Comparison of ENCODE assay signal across 10 mouse cellular contexts in genomic region chr2:170307589-170308021, GRCm38 (mm10).
DNase-seq lines count a peak whose midpoint lies in the region; ATAC-seq lines count a peak whose summit lies in the region.
"Had no signal": no experiment of that assay in that cellular context is flagged by ENCODE, and none has a peak within 500 bp of the region (broad histone marks: within the 10 kb centered on the region; RNA-seq: fewer than 3 reads in every experiment).

No protein-coding gene starts in this region.

- H3K4me1 ChIP-seq in embryonic facial prominence, embryonic 11.5 days (ENCODE audit: control insufficient read depth, insufficient read depth, low read length) = peaks cover 2% of the 10 kb centered on the region; the same call in 1 of the 2 replicates
- peaks cover 27% of the 10 kb centered on the region for H3K4me1 ChIP-seq in embryonic facial prominence, embryonic 10.5 days
- H3K4me1 ChIP-seq in neural tube, embryonic 11.5 days (ENCODE audit: control insufficient read depth, insufficient read depth, low read length) = peaks cover 7% of the 10 kb centered on the region; the same call in 1 of the 2 replicates

- H3K27me3 ChIP-seq in embryonic facial prominence, embryonic 11.5 days (ENCODE audit: control insufficient read depth, insufficient read depth, low read length) = no peaks in the 10 kb centered on the region
- H3K27me3 ChIP-seq in embryonic facial prominence, embryonic 10.5 days (replicated peaks; ENCODE audit: low read depth, poor library complexity, severe bottlenecking) = no peaks in the 10 kb centered on the region
- H3K27me3 ChIP-seq in neural tube, embryonic 11.5 days (ENCODE audit: control insufficient read depth, insufficient read depth, low read length) = no peaks in the 10 kb centered on the region

- no peak overlapping the region for H3K4me2 ChIP-seq in embryonic facial prominence, embryonic 11.5 days (ENCODE audit: low read depth, low read length)
- no peak overlapping the region for H3K4me2 ChIP-seq in neural tube, embryonic 11.5 days (ENCODE audit: low read depth)

- no peak for DNase-seq in embryonic facial prominence, embryonic 11.5 days (ENCODE audit: low spot score)
- DNase-seq in embryonic facial prominence, embryonic 10.5 days (ENCODE audit: low spot score) = no peak
- no peak for DNase-seq in neural tube, embryonic 11.5 days (ENCODE audit: low spot score)
- DNase-seq in neural tube, embryonic 10.5 days (ENCODE audit: extremely low spot score, low spot score) = no peak
- peak; percentile 35 for DNase-seq in large intestine, adult 2 months (ENCODE audit: low read depth, low spot score)
- peak; percentile 66 for DNase-seq in thymus, postnatal 0 days (ENCODE audit: low spot score)
- DNase-seq in adrenal gland, postnatal 36 days = no peak
- DNase-seq in frontal cortex, postnatal 10 days (ENCODE audit: low spot score in 2 of 2) = no peak
- DNase-seq: layer of hippocampus, adult 9-11 months had no signal

- ATAC-seq in embryonic facial prominence, embryonic 11.5 days (replicated peaks; ENCODE audit: insufficient number of reproducible peaks, low FRiP score, low TSS enrichment, low read depth) = no peak
- ATAC-seq in neural tube, embryonic 11.5 days (ENCODE audit: insufficient read depth, low FRiP score, low TSS enrichment) = no peak

- peak overlapping the region; percentile 44 for H3K27ac ChIP-seq in embryonic facial prominence, embryonic 11.5 days (replicated peaks; ENCODE audit: low read depth, low read length)
- H3K27ac ChIP-seq in embryonic facial prominence, embryonic 10.5 days (replicated peaks) = no peak overlapping the region
- H3K27ac ChIP-seq in neural tube, embryonic 11.5 days (ENCODE audit: low read depth, low read length) = 0 out of 2 replicates have a peak overlapping the region, but pooled peaks have one; percentile 17

- H3K9ac ChIP-seq in embryonic facial prominence, embryonic 11.5 days (replicated peaks; ENCODE audit: low read length) = no peak overlapping the region
- H3K9ac ChIP-seq in neural tube, embryonic 11.5 days (ENCODE audit: low read length) = no peak overlapping the region

- H3K36me3 ChIP-seq in embryonic facial prominence, embryonic 11.5 days (replicated peaks; ENCODE audit: control insufficient read depth, insufficient read depth, low read depth, low read length) = no peaks in the 10 kb centered on the region
- no peaks in the 10 kb centered on the region for H3K36me3 ChIP-seq in embryonic facial prominence, embryonic 10.5 days (replicated peaks)
- no peaks in the 10 kb centered on the region for H3K36me3 ChIP-seq in neural tube, embryonic 11.5 days (ENCODE audit: control insufficient read depth, insufficient read depth, low read length)

- 50% methylated on average over 7 of the region's 7 CpGs for WGBS in embryonic facial prominence, embryonic 11.5 days
- 60% methylated on average over 7 of the region's 7 CpGs for WGBS in embryonic facial prominence, embryonic 10.5 days
- 65% methylated on average over 7 of the region's 7 CpGs for WGBS in neural tube, embryonic 11.5 days
- 18% methylated on average over 7 of the region's 7 CpGs for WGBS in large intestine, adult 2 months

- H3K9me3 ChIP-seq in embryonic facial prominence, embryonic 11.5 days (replicated peaks; ENCODE audit: control insufficient read depth, low read length) = no peaks in the 10 kb centered on the region
- H3K9me3 ChIP-seq in embryonic facial prominence, embryonic 10.5 days = no peaks in the 10 kb centered on the region; the same call in 1 of the 2 replicates
- no peaks in the 10 kb centered on the region for H3K9me3 ChIP-seq in neural tube, embryonic 11.5 days (ENCODE audit: control insufficient read depth, low read length)

- H3K4me3 ChIP-seq in embryonic facial prominence, embryonic 11.5 days (ENCODE audit: low read depth, low read length) = no peak overlapping the region
- no peak overlapping the region for H3K4me3 ChIP-seq in embryonic facial prominence, embryonic 10.5 days
- no peak overlapping the region for H3K4me3 ChIP-seq in neural tube, embryonic 11.5 days (ENCODE audit: low read depth, low read length)
- H3K4me3 ChIP-seq: megakaryocyte, embryonic 14.5 days had no signal

Comparison
In these comparisons a context has a peak if more than half of its experiments do, and no peak if none do; other contexts are left out.
1. DNase-seq: peak in large intestine, adult 2 months (single experiment) and thymus, postnatal 0 days (single experiment); none in embryonic facial prominence, embryonic 11.5 days (single experiment), embryonic facial prominence, embryonic 10.5 days (single experiment), neural tube, embryonic 11.5 days (single experiment), neural tube, embryonic 10.5 days (single experiment), adrenal gland, postnatal 36 days (0 of 2) and frontal cortex, postnatal 10 days (0 of 2).